Mouse (Mus musculus) right cerebral cortex, adult 18-20 months (tissue): ENCODE measurements around the gene Ropn1l.

Experiments
- DNase-seq: peaks from one replicate; pipeline ENCODE4 v3.0.0; 2022; ENCODE audit warnings: mixed read lengths

The Ropn1l gene

GRCm38 (mm10) chr15:31402200-31402892 is 51.2 kb downstream of the Ropn1l start:
- no peak for DNase-seq

DNA sequence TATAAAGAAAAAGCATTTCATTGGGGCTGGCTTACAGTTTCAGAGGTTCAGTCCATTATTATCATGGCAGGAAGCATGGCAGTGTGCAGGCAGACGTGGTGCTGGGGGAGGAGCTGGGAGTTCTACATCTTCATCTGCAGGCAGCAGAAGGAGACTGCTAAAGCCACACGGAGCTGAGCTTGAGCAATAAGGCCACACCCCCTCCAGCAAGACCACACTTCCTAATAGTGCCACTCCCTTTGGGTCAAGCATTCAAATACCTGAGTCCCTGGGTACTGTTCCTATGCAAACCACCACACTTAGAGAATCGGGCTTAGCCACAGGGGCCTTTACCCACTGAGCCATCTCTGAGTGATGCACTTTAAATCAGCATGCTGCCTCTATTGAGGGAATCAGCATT is 52.6 kb downstream of the Ropn1l start:
- DNase-seq = no peak

- DNase-seq = peak; percentile 81
These were observed 54.8 kb downstream of the Ropn1l start for GRCm38 (mm10) chr15:31398769-31399168.

GRCm38 (mm10) chr15:31397379-31397778 is 56.2 kb downstream of the Ropn1l start:
- DNase-seq = no peak

DNA sequence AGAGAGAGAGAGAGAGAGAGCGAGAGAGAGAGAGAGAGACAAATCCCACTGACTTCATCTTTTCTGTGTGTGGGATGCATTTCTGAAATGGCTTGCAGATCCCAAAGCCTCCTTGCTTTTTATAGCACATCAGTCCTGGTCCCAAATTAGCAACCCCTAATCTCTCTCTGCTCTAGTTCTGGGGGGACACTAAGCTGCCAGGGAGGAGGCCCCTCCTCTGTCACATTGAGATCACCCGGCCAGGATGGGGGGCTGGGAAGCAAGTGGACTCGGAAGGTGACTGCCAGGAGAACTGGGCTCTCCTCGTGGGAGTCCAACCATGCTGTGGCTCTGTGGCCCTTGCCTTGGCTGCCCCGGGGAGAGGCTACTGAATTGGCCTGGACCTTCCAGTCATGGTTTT is 56.8 kb downstream of the Ropn1l start:
- peak; percentile 67 for DNase-seq

DNA sequence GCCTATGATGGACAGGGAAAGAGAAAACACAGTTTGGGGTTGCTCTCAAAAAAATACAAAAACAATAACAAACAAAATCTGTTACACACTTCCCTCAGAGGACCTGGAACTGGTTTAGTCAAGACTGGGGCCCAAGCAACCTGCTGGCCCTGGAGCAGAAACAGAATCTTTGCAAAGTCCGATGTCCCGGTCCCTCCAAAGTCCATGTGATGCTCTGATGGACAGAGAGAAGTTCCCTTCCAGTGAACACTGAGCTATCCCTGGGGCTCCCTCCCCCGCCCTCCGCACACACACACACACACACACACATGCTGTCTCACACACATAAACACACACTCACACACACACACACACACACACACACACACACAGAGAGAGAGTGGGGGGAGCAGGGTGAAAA is 57.6 kb downstream of the Ropn1l start:
- no peak for DNase-seq

GRCm38 (mm10) chr15:31393402-31393801 is 60.1 kb downstream of the Ropn1l start:
- peak; percentile 88 for DNase-seq

DNA sequence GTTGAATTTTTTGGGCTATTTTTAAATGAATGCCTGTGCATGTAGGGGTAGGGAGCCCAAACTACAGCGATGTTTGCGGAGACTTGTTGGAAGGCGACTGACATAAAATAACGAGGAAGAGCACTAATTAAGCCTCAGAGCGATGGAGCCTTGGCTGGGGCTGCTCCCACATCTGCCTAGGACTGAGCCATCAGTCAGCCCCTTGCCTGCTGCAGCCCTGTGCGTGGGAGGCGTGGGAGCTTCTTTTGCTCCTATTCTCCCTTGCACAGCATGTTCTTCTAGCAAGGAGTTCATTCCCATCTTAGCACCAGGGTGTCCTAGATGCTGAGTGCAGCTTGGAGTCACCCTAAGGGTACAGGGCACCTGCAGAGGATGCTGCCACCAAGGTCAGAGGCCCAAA is 60.8 kb downstream of the Ropn1l start:
- DNase-seq = peak; percentile 88

GRCm38 (mm10) chr15:31392135-31392534 is 61.4 kb downstream of the Ropn1l start:
- DNase-seq = no peak
